Mouse (Mus musculus): ENCODE measurements around the gene Susd4.

- TF ChIP-seq CTCF (IDR thresholded peaks at IDR 0.05; ENCODE audit: extremely low read depth, insufficient read depth, insufficient read length, insufficient replicate concordance) (no peak), POLR2A (IDR thresholded peaks at IDR 0.05; ENCODE audit: low read depth, low read length) (no peak)
These were observed 76.9 kb downstream of the Susd4 start for GRCm38 (mm10) chr1:182840606-182841005.

All from spleen, adult 2 months (tissue).